Mouse (Mus musculus): ENCODE results near the gene Rpp38.

DNA sequence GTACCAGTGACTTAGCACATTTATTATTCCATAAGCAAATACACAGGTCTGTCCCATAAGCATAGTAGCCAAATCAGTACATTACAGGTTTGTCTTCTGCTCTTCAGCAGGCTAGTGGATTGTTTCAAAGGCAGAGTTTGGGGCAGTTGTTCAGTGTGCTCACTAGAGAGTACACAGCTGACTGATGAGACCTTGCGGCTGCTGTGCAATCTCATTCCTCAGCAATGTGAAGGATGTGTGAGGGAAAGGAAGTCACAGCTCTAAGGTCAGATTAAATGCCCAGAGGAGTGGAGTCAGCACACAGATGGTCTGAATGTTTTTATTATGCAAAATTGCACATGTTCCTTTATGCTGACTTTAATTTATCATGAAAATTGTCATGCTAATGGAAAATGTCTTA is 5.9 kb downstream of the Rpp38 start:
- TF ChIP-seq USF1 (IDR thresholded peaks at IDR 0.05; ENCODE audit: low read depth, low read length) (no peak), USF2 (IDR thresholded peaks at IDR 0.05; ENCODE audit: borderline replicate concordance in 1 of 2, insufficient read depth in 1 of 2, low read depth in 1 of 2, low read length in 2 of 2) (no peak), MAFK (IDR thresholded peaks at IDR 0.05; ENCODE audit: borderline replicate concordance, low read depth, low read length) (no peak)
